Mouse (Mus musculus) bone marrow, adult 2 months (tissue): ENCODE results near the gene Tial1. TPM values are rescaled to one million over a fixed set of nuclear protein-coding genes. Genes with fewer than 3 reads are reported as not detected.

Source experiments
- H3K27ac ChIP-seq: fragments of 200-500 bp; 2 replicates; pipeline ENCODE4 v1.5.1; 2012; ENCODE audit warnings: low read depth, mild to moderate bottlenecking, control low read depth, inconsistent platforms, low read length; ENCODE audit not compliant: control insufficient read depth, poor library complexity, insufficient read depth
- H3K4me1 ChIP-seq: fragments of 200-500 bp; 2 replicates; pipeline ENCODE4 v1.6.1; 2011; ENCODE audit warnings: low read length; ENCODE audit not compliant: control insufficient read depth, insufficient read depth
- H3K4me3 ChIP-seq: fragments of 200-500 bp; replicated peaks from 2 replicates; pipeline ENCODE3; 2011; ENCODE audit warnings: mild to moderate bottlenecking, low read depth, low read length, control low read depth; ENCODE audit not compliant: control insufficient read depth
- CTCF ChIP-seq: fragments of 200-500 bp; IDR thresholded peaks from 2 replicates; pipeline ENCODE4 v1.5.1; 2011; ENCODE audit warnings: low read length, control low read depth; ENCODE audit not compliant: control insufficient read depth, insufficient read depth
- POLR2A ChIP-seq: fragments of 200-500 bp; IDR thresholded peaks from 2 replicates; pipeline ENCODE4 v1.6.1; 2011; ENCODE audit warnings: low read depth, mild to moderate bottlenecking, control low read depth, low read length, borderline replicate concordance; ENCODE audit not compliant: control insufficient read depth
- WGBS: fragments of 180-500 bp; shearing (Covaris S2); methylation state at CpG from one replicate; pipeline ENCODE4 v1.1.7; 2018; 5-methylcytosine and 5-hydroxymethylcytosine counted together
- polyA plus RNA-seq: library from polyadenylated mRNA; stranded (reverse); fragments of >200 nt; gene quantifications from 2 replicates; pipeline ENCODE4 v1.2.4, GENCODE M21; 2011; ENCODE audit warnings: low replicate concordance; ENCODE audit not compliant: missing spikeins, insufficient read depth, insufficient read length

Gene Tial1
- polyA plus RNA-seq, 1 experiment = 180 TPM

- Histone ChIP-seq H3K4me3 (peak overlapping the region; percentile 74), H3K27ac (peak overlapping the region; percentile 75), H3K4me1 (no peaks in the 10 kb centered on the region; the same call in 1 of the 2 replicates)
- TF ChIP-seq CTCF (no peak), POLR2A (no peak; the same call in 1 of the 2 replicates)
- WGBS = under 1% methylated on average over 36 of the region's 36 CpGs
Measured at GRCm38 (mm10) chr7:128460131-128460864, 1.2 kb downstream of the Tial1 start.

GRCm38 (mm10) chr7:128459791-128460130 lies 1.8 kb downstream of the Tial1 start:
- no peak overlapping the region; the same call in 1 of the 2 replicates for H3K27ac ChIP-seq
- WGBS = 23% methylated on average over 4 of the region's 4 CpGs
- no peaks in the 10 kb centered on the region; the same call in 1 of the 2 replicates for H3K4me1 ChIP-seq
- H3K4me3 ChIP-seq = peak overlapping the region; percentile 74
- TF ChIP-seq CTCF = no peak
- no peak for TF ChIP-seq POLR2A

GRCm38 (mm10) chr7:128458011-128458410 lies 3.5 kb downstream of the Tial1 start:
- Histone ChIP-seq H3K4me3 (no peak overlapping the region), H3K4me1 (no peaks in the 10 kb centered on the region; the same call in 1 of the 2 replicates), H3K27ac (no peak overlapping the region)
- TF ChIP-seq POLR2A (no peak), CTCF (no peak)

- WGBS = 92% methylated on average over 1 of the region's 1 CpGs
- Histone ChIP-seq H3K27ac (no peak overlapping the region), H3K4me1 (no peaks in the 10 kb centered on the region), H3K4me3 (no peak overlapping the region)
- TF ChIP-seq CTCF = no peak
- TF ChIP-seq POLR2A = no peak
Measured at GRCm38 (mm10) chr7:128452731-128453130, 8.8 kb downstream of the Tial1 start.

- Histone ChIP-seq H3K4me1 (no peaks in the 10 kb centered on the region), H3K27ac (no peak overlapping the region), H3K4me3 (no peak overlapping the region)
- WGBS = 56% methylated on average over 2 of the region's 2 CpGs
- TF ChIP-seq CTCF (no peak), POLR2A (no peak)
Measured at GRCm38 (mm10) chr7:128440584-128440983, 20.9 kb downstream of the Tial1 start.

GRCm38 (mm10) chr7:128439251-128439650 lies 22.3 kb downstream of the Tial1 start:
- TF ChIP-seq CTCF (no peak), POLR2A (no peak)
- no peak overlapping the region for H3K4me3 ChIP-seq
- 88% methylated on average over 6 of the region's 6 CpGs for WGBS
- no peaks in the 10 kb centered on the region for H3K4me1 ChIP-seq
- no peak overlapping the region for H3K27ac ChIP-seq

- Histone ChIP-seq H3K4me1 (no peaks in the 10 kb centered on the region), H3K4me3 (no peak overlapping the region), H3K27ac (no peak overlapping the region)
- TF ChIP-seq POLR2A (no peak), CTCF (no peak)
Measured at GRCm38 (mm10) chr7:128438131-128438530, 23.4 kb downstream of the Tial1 start.

- WGBS = 65% methylated on average over 1 of the region's 1 CpGs
- Histone ChIP-seq H3K4me3 (no peak overlapping the region), H3K27ac (no peak overlapping the region), H3K4me1 (no peaks in the 10 kb centered on the region)
- no peak for TF ChIP-seq POLR2A
- TF ChIP-seq CTCF = no peak
Measured at GRCm38 (mm10) chr7:128433213-128433612, 28.3 kb downstream of the Tial1 start.

- 77% methylated on average over 10 of the region's 10 CpGs for WGBS
Measured at GRCm38 (mm10) chr7:128432574-128432973, 28.9 kb downstream of the Tial1 start.

More at GRCm38 (mm10) chr7:128432574-128432973, 28.9 kb downstream of the Tial1 start:
- no peaks in the 10 kb centered on the region for H3K4me1 ChIP-seq
- no peak for TF ChIP-seq POLR2A
- TF ChIP-seq CTCF = no peak
- no peak overlapping the region for H3K4me3 ChIP-seq
- H3K27ac ChIP-seq = no peak overlapping the region
